Mouse (Mus musculus) ovary, adult 18-20 months (tissue): ENCODE measurements around the gene Dedd2.

Source experiments
- DNase-seq: peaks from one replicate; pipeline ENCODE4 v3.0.0; 2022; ENCODE audit warnings: low spot score, mixed read lengths

Gene Dedd2

GRCm38 (mm10) chr7:25246079-25246758 is 25.8 kb upstream of the Dedd2 start:
- no peak for DNase-seq

DNA sequence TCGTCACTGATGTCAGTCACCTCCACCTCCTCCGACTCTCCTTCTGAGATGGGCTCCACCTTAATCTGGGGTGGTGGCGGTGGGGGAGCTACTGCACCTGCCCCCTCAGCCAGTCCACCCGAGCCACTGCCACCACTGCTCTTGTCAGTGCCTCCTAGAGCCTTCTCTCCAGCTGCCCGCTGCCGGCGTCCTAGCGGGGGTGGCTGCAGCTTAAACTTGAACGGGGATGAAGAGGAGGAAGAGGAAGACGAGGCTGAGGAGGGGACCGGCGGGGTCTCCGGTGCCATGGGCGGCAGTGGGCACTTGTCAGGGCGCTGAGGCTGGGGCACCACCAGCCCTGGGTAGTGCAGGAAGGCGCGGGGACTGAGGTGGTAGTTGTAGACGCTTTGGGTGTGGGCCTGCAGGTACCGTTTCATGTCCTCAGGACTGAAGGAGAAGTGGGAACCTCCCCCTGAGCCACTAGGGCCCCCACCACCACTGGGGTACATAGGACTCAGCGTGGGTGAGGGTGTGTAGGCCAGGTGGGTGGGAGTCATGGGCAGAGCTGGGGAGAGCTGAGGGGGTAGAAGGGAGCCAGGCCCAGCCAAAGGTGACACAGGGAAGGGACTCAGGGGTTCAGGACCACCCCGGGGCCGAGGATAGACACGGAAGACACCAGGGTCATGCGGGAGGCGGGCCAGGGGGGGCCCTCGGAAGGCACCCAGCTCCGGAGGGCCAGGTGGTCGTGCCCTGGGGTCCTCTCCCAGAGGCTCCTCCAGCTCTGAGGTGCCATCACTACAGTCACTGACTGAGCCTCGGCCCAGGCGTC is 24.4 kb upstream of the Dedd2 start:
- DNase-seq, result no peak

GRCm38 (mm10) chr7:25243361-25243760 is 22.9 kb upstream of the Dedd2 start:
- no peak for DNase-seq

DNA sequence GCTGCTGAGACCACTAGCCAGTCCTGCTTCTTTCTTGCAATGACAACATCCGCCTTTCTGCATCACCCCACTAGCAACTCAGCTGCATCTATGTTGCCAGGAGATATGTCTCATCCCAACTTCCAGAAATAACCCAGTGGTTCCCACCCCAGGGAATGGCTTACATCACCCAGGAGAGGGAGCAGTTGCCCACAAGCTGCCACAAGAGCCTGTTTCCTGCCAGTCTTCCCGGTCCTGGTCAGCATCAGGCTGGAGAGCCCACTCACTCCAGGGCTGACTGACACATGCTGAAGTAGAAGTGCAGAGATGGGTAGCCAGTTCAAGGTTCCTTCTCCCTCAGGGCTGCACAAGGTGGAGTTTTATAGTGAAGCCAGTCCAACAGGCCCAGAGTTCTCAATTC is 20.6 kb upstream of the Dedd2 start:
- peak; percentile 60 for DNase-seq

GRCm38 (mm10) chr7:25240631-25241030 is 20.2 kb upstream of the Dedd2 start:
- no peak for DNase-seq

DNA sequence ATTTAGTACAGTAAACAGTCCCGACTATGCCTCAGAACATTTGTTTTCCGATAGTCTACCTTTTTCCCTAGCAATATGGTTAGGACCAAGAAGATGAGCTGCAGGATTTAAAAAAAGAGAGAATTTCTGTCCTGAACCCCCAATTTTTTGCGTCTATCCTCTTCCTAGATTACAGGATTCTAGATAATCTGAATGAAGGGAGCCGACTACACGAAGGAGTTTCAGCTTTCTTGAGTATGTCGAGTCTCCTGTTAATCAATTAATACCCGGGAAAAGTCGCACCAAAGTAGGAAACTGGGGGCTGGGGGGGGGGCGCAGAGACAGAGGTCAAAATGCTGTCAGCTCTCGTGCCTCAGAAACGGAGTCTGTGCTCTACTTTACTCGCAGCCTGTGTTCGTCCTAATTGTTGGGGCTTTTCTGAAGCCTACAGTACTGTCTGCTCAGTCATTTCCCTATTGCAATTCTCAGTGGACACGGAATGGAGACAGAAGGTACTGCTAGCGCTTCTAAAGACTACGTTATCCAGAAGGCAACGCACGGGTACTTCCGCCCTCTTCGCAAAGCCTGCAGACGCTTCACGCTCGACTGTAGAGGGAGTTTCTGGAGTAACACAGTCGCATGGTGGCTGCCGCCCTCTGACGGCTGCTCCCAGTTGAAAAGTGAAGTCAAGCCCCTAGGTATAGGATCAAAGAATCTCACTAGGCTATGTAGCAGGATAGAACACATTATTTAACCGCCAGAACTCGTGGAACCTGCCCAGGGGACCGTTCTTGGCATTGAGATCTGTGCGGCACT is 18.6 kb upstream of the Dedd2 start:
- peak; percentile 82 for DNase-seq

DNA sequence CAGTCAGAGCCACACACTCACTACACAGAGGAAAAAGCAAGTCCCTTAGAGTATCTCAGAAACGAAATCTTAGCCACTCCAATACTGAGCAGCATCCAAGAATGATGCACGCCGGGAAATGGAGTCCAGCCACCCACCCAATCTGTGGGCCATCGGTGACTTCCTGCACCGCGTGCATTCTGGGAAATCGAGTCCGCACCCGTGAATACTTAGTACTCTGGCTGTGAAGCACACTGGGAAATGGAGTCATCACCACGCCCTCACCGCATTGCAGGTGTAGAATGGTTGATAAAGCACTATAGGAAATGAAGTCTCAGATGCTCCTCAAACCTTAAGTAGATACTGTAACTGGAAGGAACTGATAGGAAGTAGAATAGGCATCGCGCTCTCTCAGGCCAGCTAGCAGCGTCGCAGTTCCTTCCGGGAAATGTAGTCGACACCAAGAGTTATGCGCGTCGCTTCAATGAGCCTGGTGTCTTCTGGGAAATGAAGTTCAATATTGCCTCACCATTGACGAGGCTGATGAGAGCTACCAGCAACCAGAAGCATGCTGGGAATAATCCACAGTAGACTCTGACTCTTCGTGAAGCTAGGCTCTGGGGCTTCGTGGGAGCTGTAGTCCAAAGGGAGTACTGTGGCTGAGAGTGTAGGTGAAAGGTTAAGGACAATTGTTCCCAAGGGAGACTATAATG is 17.7 kb upstream of the Dedd2 start:
- peak; percentile 88 for DNase-seq

DNA sequence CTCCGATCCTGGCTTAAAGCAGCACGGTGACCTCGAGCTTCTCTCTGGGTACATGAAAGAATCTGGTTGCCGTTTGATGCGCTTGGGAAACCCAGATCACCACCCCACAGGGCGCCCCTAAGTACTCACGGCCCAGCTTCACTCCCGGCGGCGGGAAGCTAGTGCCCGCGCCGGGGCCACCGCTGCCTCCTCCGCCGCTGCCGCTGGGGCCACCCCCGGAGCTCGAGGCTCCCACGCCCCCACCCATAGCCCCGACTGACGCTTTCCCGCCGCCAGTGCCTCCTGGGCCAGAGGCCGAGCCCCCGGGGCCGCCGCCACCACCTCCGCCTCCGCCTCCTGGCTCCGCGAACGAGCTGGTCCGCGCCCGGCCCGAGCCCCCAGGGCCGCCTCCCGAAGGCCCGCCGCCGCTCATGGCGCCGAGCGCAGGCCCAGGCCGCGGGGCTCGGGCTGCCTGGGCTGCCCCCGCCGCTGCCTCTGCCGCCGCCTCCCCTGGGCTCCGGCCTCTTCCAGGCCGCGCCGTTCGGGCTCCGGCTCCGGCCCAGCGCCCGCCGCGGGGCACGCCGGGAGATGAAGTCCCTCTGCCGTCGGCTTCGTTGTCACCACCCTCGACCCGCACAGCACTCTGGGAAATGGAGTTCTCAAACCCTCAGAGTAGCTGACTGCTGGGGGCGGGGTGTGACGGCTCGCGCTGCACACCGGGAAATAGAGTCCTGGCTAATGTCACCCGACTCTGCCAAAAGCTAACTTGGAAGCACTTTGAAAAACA is 17.0 kb upstream of the Dedd2 start, which contains the start of gene Gsk3a:
TSS of gene Gsk3a (minus strand) at position 603 of the 766 bp plus-strand sequence.
- DNase-seq, result peak; percentile 95

- DNase-seq, result no peak
These were observed 15.1 kb upstream of the Dedd2 start for GRCm38 (mm10) chr7:25235526-25235925.

GRCm38 (mm10) chr7:25233061-25233460 is 12.6 kb upstream of the Dedd2 start:
- no peak for DNase-seq

DNA sequence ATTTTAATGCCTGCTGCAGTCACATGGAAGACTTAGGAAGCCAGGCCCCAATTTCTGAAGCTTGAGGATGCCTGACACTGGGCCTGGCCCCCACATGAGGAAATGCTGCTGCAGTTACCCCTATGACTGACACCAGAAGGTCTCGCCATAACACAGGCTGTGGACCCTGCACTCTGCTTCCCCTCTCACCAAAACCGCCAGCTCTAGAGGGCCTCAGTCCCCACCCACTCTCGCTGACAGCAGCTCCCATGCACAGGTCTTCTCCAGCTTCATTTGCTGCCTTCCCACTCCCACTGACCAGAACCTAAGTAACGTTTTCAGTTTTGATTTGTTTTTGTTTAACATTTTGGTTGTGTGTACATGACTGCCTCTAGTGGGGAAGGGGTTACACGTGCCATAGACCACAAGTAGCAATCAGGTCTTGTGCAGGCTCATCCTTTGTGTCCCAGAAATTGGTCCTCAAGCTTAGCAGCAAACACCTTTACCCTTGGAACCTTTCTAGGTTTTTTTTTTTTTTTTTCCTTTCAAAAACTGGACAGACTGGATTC is 11.8 kb upstream of the Dedd2 start:
- no peak for DNase-seq

DNA sequence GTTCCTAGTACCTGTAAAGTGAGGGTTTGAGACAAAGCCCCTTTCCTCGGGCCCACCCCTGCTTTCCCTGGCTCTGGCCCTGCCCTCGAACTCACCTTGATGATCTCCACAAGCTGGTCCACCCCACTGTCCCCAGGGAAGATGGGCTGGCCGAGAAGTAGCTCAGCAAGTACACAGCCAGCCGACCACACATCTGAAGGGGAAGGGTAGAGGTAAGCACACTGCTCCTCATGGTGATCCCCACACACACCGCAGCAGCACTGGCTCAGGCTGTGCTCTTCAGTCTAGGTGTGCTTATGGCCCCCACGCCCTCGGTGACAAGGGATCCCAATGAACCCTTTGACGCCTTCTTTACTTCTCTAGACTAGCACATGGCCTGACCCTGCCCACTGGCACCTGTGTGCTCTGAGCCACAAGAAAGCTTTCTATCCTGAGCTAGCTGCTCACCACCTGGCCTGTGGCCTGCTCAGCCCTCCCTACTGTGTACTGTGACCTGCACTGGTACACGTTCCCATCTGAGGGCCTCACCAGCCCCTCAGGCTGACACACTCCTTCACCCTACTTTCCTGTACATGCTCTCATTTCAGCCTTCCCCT is 10.4 kb upstream of the Dedd2 start:
- DNase-seq, result no peak

DNA sequence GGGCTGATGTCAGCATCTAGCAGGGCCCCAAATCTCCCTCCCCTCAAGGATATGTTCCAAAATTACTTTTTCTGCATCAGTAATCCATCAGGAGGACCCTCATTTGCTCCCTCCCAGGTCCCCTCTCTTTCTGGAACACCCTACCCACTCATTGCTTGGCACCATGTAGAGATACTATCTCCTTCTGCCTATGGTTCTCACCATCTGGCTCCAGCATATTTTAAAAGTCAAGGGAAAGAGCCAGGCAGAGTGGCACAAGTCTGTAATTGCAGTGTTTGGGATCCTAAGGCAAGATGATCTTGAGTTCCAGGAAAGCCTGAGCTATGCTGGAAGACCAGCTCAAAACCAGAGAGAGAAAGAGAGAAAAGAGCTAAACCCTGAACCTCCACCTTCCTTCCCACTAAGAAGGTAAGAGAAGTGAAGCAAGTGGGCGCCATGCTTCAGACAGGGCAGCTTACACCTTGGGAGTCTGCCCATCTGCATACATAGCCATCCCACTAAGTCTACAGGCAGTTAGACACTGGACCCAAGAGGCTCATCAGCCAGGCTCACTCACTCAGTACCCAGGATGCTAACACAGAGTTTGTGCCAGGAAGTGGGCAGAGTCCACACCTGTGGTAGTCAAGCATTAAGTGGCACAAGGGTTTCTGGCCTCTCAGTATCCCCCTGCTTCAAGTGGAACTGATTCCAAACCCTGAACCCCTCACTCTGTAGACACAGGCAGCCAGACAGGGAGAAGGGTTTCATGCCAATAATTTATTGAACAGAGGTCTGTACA is 7.3 kb upstream of the Dedd2 start:
- DNase-seq, result no peak

DNA sequence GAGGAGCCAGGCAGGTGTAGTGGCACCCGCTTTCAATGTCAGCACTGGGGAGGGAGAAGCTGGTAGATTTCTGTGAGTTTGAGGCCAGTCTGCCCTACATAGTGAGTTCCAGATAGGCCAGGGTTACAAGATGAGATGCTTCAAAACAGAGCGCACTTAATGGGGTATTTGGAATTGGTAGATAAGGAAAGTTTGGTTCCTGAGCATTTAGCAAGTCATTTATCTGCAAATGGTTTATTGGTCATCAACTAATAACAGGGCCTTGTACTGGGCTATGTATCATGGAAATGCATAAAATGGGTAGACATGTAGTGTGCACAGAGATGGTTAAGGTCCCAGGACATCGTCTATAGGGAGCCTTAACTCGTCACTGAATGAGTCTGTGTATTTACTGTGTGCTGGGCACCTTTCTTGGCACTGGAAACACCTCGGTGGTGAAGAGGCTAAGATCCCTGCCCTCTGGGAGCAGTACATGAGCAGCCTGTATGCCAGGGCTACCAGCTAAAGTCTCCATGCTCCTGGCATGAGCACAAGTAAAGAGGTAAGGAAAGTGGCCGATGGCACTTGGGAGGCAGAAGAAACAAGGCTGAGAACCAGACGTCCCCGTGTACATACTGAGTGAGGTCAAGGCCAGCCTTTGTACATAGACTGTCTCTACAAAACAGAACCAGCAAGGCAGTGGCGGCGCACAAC is 2.0 kb upstream of the Dedd2 start:
- no peak for DNase-seq

- DNase-seq, result peak; percentile 98
These were observed 878 bp upstream of the Dedd2 start, which contains the start of gene Zfp526 for GRCm38 (mm10) chr7:25221102-25221883. Gene Zfp526, plus strand, starts transcription at chr7:25221425.

DNA sequence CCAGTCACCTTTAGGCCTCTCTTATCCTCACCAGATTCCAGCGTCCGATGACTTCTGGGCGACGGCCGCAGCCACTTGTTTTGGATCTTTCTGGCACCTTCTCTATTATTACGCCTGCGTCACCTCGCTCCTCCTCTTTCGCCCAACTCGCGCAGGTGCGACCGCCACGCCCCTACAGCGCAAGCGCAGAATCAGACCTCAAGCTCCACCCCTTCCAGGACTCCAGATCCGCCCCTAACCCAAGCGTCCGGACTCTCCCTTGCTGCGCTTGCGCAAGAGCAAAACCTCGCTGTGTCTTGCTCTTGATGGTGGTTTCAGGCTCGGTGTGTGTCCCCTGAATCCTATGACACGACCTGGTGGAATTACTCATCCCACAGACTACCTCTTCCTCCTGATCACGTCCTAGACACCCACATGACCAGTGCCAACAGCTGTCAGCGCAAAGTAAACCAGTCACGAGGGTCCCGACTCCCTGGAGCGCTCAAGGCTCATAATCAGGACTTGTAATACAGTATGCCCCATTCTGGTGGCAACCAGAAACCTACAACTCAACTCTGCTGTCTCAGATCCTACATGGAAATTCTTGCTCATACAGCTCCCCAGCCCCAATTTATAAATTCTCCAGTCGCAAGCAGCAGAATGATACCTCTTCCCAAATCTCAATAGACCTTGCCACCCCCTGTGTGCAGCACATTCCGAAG is 509 bp downstream of the Dedd2 start:
- DNase-seq, result peak; percentile 94

DNA sequence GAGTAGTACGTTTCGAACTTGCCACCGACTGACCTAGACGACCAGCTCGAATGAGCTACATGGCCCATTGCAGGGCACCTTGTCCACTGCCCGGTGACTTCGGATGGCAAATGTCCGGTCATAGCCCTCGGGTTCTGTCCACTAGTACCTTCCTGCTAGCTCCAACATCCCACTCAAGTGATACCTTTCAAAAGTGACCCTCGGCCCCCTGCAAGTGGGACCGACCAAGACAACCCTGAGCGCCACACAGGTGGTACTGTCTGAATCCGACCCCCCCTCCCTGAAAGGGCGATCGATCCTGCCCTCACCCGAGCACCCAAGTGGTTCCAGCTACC is 1.0 kb downstream of the Dedd2 start:
- DNase-seq, result no peak
